Mouse (Mus musculus): ENCODE measurements around the gene Necap2.

DNA sequence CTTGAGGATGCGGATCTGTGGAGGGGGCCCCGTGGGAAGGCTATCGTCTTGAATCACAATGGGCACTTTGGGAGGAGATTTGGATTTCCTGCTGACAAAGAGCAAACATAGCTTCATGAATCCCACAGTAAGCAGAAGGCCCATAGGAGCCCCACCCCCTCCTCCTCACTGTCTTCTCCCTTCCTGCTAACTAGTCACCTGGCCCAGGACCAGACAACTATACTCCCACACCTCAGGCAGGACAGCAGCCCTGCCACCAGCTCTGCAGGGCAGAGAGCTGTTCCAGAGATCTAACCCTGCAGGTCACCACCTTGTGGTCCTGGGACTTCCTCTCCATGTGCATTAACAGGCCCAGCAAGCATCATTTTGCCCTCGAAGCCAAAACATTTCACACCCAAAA, 40.5 kb upstream of the Necap2 start:
- no peak for TF ChIP-seq CTCF (IDR thresholded peaks at IDR 0.05; ENCODE audit: borderline replicate concordance, control insufficient read depth, extremely low read depth, insufficient read depth, low read length, poor library complexity)
- no peak for TF ChIP-seq POLR2A (IDR thresholded peaks at IDR 0.05; ENCODE audit: control insufficient read depth, extremely low read depth, insufficient read depth, low read length, poor library complexity)
